In genomic region chr5:135161221-135161620, GRCm38 (mm10) we compare ENCODE assay signal across 10 mouse cellular contexts. TPM values are rescaled to one million over a fixed set of nuclear protein-coding genes. Genes with fewer than 3 reads are reported as not detected.
DNase-seq lines count a peak whose midpoint lies in the region; ATAC-seq and TF ChIP-seq lines count a peak whose summit lies in the region.
"Had no signal": no experiment of that assay in that cellular context is flagged by ENCODE, and none has a peak within 500 bp of the region (broad histone marks: within the 10 kb centered on the region; RNA-seq: fewer than 3 reads in every experiment).

No protein-coding gene starts in this region.

- peak; percentile 22 for DNase-seq in heart, adult 8-10 months (ENCODE audit: low spot score)
- DNase-seq in heart, embryonic 10.5 days (ENCODE audit: low spot score) = no peak
- no peak for DNase-seq in neural tube, embryonic 10.5 days (ENCODE audit: extremely low spot score, low spot score)
- peak; percentile 70 for DNase-seq in gastrocnemius, adult 2 months
- DNase-seq in lung, postnatal 36 days = peak; percentile 90
- no peak for DNase-seq in cerebellum, adult 11 months
- no peak for DNase-seq in stomach, postnatal 0 days (ENCODE audit: low spot score)

- intact Hi-C loops in gastrocnemius, adult 2 months (cut with DNase I) = no loop called here

- TF ChIP-seq CTCF in gastrocnemius, adult 2 months (IDR thresholded peaks at IDR 0.05) = no peak
- TF ChIP-seq CTCF in stomach, postnatal 0 days (IDR thresholded peaks at IDR 0.05; ENCODE audit: low read depth) = no peak

- H3K27me3 ChIP-seq in heart, embryonic 10.5 days (ENCODE audit: insufficient read depth, poor library complexity, severe bottlenecking) = no peaks in the 10 kb centered on the region
- no peaks in the 10 kb centered on the region for H3K27me3 ChIP-seq in neural tube, embryonic 15.5 days (replicated peaks)
- H3K27me3 ChIP-seq in stomach, postnatal 0 days (ENCODE audit: control insufficient read depth, insufficient read depth, low read length) = no peaks in the 10 kb centered on the region
- H3K27me3 ChIP-seq: limb, embryonic 12.5 days had no signal

- no peaks in the 10 kb centered on the region for H3K9me3 ChIP-seq in heart, embryonic 10.5 days
- H3K9me3 ChIP-seq in neural tube, embryonic 15.5 days (replicated peaks) = no peaks in the 10 kb centered on the region
- H3K9me3 ChIP-seq in stomach, postnatal 0 days (ENCODE audit: control insufficient read depth, low read length) = no peaks in the 10 kb centered on the region
- H3K9me3 ChIP-seq: limb, embryonic 12.5 days had no signal

- TF ChIP-seq EP300 in stomach, postnatal 0 days (optimal IDR thresholded peaks at IDR 0.05) = no peak

- H3K4me1 ChIP-seq in heart, embryonic 10.5 days = no peaks in the 10 kb centered on the region
- H3K4me1 ChIP-seq in neural tube, embryonic 15.5 days = no peaks in the 10 kb centered on the region
- H3K4me1 ChIP-seq in stomach, postnatal 0 days (replicated peaks; ENCODE audit: control insufficient read depth, insufficient read depth) = no peaks in the 10 kb centered on the region
- H3K4me1 ChIP-seq: limb, embryonic 12.5 days had no signal

- no peak overlapping the region for H3K9ac ChIP-seq in neural tube, embryonic 15.5 days (replicated peaks)
- no peak overlapping the region for H3K9ac ChIP-seq in stomach, postnatal 0 days (ENCODE audit: low read length)
- H3K9ac ChIP-seq: limb, embryonic 12.5 days had no signal

- no peak overlapping the region for H3K27ac ChIP-seq in heart, embryonic 10.5 days
- 0 out of 2 replicates have a peak overlapping the region, but pooled peaks have one; percentile 13 for H3K27ac ChIP-seq in neural tube, embryonic 15.5 days (replicated peaks)
- peak overlapping the region; percentile 75 for H3K27ac ChIP-seq in gastrocnemius, adult 2 months
- H3K27ac ChIP-seq in stomach, postnatal 0 days (replicated peaks) = no peak overlapping the region
- H3K27ac ChIP-seq: limb, embryonic 12.5 days had no signal

- peaks cover 74% of the 10 kb centered on the region for H3K36me3 ChIP-seq in heart, embryonic 10.5 days
- peaks cover 64% of the 10 kb centered on the region for H3K36me3 ChIP-seq in neural tube, embryonic 15.5 days
- H3K36me3 ChIP-seq in stomach, postnatal 0 days (ENCODE audit: control insufficient read depth, insufficient read depth, low read length) = peaks cover 14% of the 10 kb centered on the region; the same call in 1 of the 2 replicates

- no peak overlapping the region for H3K4me2 ChIP-seq in neural tube, embryonic 15.5 days
- no peak overlapping the region for H3K4me2 ChIP-seq in stomach, postnatal 0 days (replicated peaks; ENCODE audit: low read depth)
- H3K4me2 ChIP-seq: limb, embryonic 12.5 days had no signal

- H3K4me3 ChIP-seq in heart, embryonic 10.5 days = no peak overlapping the region
- no peak overlapping the region for H3K4me3 ChIP-seq in neural tube, embryonic 15.5 days (replicated peaks)
- no peak overlapping the region for H3K4me3 ChIP-seq in gastrocnemius, adult 2 months
- H3K4me3 ChIP-seq in stomach, postnatal 0 days (ENCODE audit: low read depth, low read length) = no peak overlapping the region
- H3K4me3 ChIP-seq: limb, embryonic 12.5 days; myocyte had no signal

- WGBS in heart, embryonic 10.5 days = 94% methylated on average over 4 of the region's 4 CpGs
- 94% methylated on average over 4 of the region's 4 CpGs for WGBS in neural tube, embryonic 15.5 days
- WGBS in stomach, postnatal 0 days = 81% methylated on average over 4 of the region's 4 CpGs

- no peak for ATAC-seq in neural tube, embryonic 15.5 days (ENCODE audit: low FRiP score)
- ATAC-seq in stomach, postnatal 0 days (ENCODE audit: low FRiP score, low TSS enrichment) = no peak

RNA-seq across cellular contexts. Expression of gene Bcl7b, which starts 6.9 kb away (rescaled TPM):
- 10 to 100 TPM; 39.8 to 47.6 (median 44.6) TPM for total RNA-seq in heart, adult 8-10 months (2022)
- polyA plus RNA-seq in heart, embryonic 10.5 days (2016; fragmentation: Nextera tagmentation; extraction: Ambion mirVana) = 39.2 and 45.3 TPM in 2 replicates
- polyA plus RNA-seq in neural tube, embryonic 15.5 days (2015; fragmentation: Nextera tagmentation; extraction: Ambion mirVana) = 44.6 and 46.4 TPM in 2 replicates
- total RNA-seq in gastrocnemius, adult 2 months (2021) = 10 to 100 TPM; 28.3 to 28.6 TPM
- polyA plus RNA-seq in stomach, postnatal 0 days (2015; fragmentation: Nextera tagmentation; extraction: Ambion mirVana) = 46.4 and 50.4 TPM in 2 replicates

RNA-seq across cellular contexts. Expression of gene Tbl2, which starts 11.8 kb away (rescaled TPM):
- 10 to 100 TPM in 3 of 4 experiments, 1 to 10 TPM in 1; 9.6 to 14.0 (median 10.7) TPM for total RNA-seq in heart, adult 8-10 months (2022)
- polyA plus RNA-seq in heart, embryonic 10.5 days (2016; fragmentation: Nextera tagmentation; extraction: Ambion mirVana) = 25.1 and 25.4 TPM in 2 replicates
- 15.8 and 17.5 TPM in 2 replicates for polyA plus RNA-seq in neural tube, embryonic 15.5 days (2015; fragmentation: Nextera tagmentation; extraction: Ambion mirVana)
- 1 to 10 TPM; 8.8 to 9.1 TPM for total RNA-seq in gastrocnemius, adult 2 months (2021)
- polyA plus RNA-seq in stomach, postnatal 0 days (2015; fragmentation: Nextera tagmentation; extraction: Ambion mirVana) = 9.9 and 11.6 TPM in 2 replicates

RNA-seq across cellular contexts. Expression of gene Baz1b, which starts 25.8 kb away (rescaled TPM):
- total RNA-seq in heart, adult 8-10 months (2022) = 10 to 100 TPM; 40.4 to 48.7 (median 43.6) TPM
- 30.6 and 44.4 TPM in 2 replicates for polyA plus RNA-seq in heart, embryonic 10.5 days (2016; fragmentation: Nextera tagmentation; extraction: Ambion mirVana)
- 23.6 and 27.1 TPM in 2 replicates for polyA plus RNA-seq in neural tube, embryonic 15.5 days (2015; fragmentation: Nextera tagmentation; extraction: Ambion mirVana)
- total RNA-seq in gastrocnemius, adult 2 months (2021) = 10 to 100 TPM; 32.7 to 36.8 TPM
- polyA plus RNA-seq in stomach, postnatal 0 days (2015; fragmentation: Nextera tagmentation; extraction: Ambion mirVana) = 9.6 and 10.2 TPM in 2 replicates

Comparison
In these comparisons a context has a peak if more than half of its experiments do, and no peak if none do; other contexts are left out.
1. DNase-seq: peak in heart, adult 8-10 months (single experiment), gastrocnemius, adult 2 months (single experiment) and lung, postnatal 36 days (single experiment); none in heart, embryonic 10.5 days (single experiment), neural tube, embryonic 10.5 days (single experiment), cerebellum, adult 11 months (single experiment) and stomach, postnatal 0 days (single experiment).
2. H3K27ac ChIP-seq: peak in neural tube, embryonic 15.5 days (single experiment) and gastrocnemius, adult 2 months (single experiment); none in heart, embryonic 10.5 days (single experiment) and stomach, postnatal 0 days (single experiment).